Mouse (Mus musculus): ENCODE results near the gene Bbs2. TPM values are rescaled to one million over a fixed set of nuclear protein-coding genes. Genes with fewer than 3 reads are reported as not detected.
A peak's percentile ranks its signal among the peaks of the same experiment; 100 is the strongest.

Gene Bbs2
- polyA plus RNA-seq, 1 experiment from 2014 or later = 17.2 TPM

DNA sequence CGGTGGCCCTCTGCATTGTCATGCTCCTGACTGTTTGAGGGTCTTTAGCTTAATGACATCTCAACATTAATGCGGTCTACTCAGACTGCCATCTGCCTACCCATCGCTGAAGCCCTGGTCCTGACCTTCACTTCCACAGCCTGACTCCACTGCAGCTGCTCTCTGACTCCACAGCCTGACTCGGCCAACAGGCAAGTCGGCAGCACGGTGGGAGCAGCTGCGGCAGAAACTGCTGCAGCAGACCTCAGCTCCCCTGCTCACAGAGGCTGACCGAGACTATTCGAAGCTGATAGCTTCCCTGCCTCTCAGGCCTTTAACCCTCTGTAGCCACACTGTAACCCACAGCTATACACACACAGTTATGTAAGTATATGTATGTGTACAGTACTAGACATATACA lies 10.8 kb downstream of the Bbs2 start:
- H3K4me3 ChIP-seq (ENCODE audit: low read depth, low read length) = no peak overlapping the region
- H3K4me1 ChIP-seq (ENCODE audit: control insufficient read depth, insufficient read depth, low read length) = no peaks in the 10 kb centered on the region
- no peak overlapping the region for H3K4me2 ChIP-seq (ENCODE audit: low read depth, severe bottlenecking)
- H3K36me3 ChIP-seq (ENCODE audit: control insufficient read depth, insufficient read depth, low read length) = no peaks in the 10 kb centered on the region
- no peaks in the 10 kb centered on the region for H3K27me3 ChIP-seq (ENCODE audit: control insufficient read depth, insufficient read depth, low read length)
- H3K27ac ChIP-seq (replicated peaks; ENCODE audit: low read depth, low read length) = no peak overlapping the region
- no peak overlapping the region for H3K9ac ChIP-seq (ENCODE audit: low read length)
- no peaks in the 10 kb centered on the region for H3K9me3 ChIP-seq (ENCODE audit: control insufficient read depth, low read length)
- no peak for ATAC-seq (ENCODE audit: insufficient number of reproducible peaks, low FRiP score, low TSS enrichment, low read depth)
- WGBS = 86% methylated on average over 9 of the region's 9 CpGs
- DNase-seq (ENCODE audit: low spot score) = no peak

DNA sequence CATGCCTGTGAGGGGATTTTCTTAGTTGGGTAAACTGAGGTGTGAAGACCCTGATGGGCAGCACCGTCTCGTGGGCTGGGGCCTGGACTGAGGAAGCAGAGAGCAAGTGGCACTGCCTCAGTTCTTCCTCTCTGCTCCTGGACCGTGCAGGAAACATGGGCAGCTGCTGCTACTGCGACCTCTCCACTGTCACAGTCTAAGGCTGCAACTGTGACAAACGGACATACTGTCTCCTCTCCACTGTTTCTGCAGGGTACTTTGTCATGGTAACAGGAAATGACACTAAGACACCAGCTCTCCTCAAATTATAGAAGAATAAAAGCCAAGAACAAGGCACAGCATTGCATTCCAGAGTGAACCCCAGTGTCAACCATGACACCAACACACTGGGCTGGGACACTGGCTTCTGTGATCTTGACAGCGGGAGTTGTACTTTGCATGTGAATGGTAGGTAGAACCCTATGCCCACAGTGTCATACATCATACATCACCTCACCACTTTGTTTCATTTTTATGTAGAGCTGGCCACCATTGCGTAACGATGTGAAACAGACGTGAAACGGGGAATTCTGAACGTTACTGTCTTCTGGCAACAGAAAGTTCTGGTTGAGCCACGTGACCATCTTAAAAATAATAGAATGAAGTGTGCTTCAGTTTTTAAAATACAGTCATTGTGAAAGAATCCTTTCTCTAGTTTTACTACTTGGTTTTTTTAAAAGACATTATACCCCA lies 22.1 kb downstream of the Bbs2 start:
- ATAC-seq (ENCODE audit: insufficient number of reproducible peaks, low FRiP score, low TSS enrichment, low read depth) (no peak), DNase-seq (ENCODE audit: low spot score) (no peak)
- Histone ChIP-seq H3K4me3 (ENCODE audit: low read depth, low read length) (no peak overlapping the region), H3K4me2 (ENCODE audit: low read depth, severe bottlenecking) (no peak overlapping the region), H3K36me3 (ENCODE audit: control insufficient read depth, insufficient read depth, low read length) (no peaks in the 10 kb centered on the region), H3K4me1 (ENCODE audit: control insufficient read depth, insufficient read depth, low read length) (no peaks in the 10 kb centered on the region), H3K27me3 (ENCODE audit: control insufficient read depth, insufficient read depth, low read length) (no peaks in the 10 kb centered on the region), H3K27ac (replicated peaks; ENCODE audit: low read depth, low read length) (no peak overlapping the region), H3K9ac (ENCODE audit: low read length) (no peak overlapping the region), H3K9me3 (ENCODE audit: control insufficient read depth, low read length) (no peaks in the 10 kb centered on the region)
- 86% methylated on average over 12 of the region's 12 CpGs for WGBS

DNA sequence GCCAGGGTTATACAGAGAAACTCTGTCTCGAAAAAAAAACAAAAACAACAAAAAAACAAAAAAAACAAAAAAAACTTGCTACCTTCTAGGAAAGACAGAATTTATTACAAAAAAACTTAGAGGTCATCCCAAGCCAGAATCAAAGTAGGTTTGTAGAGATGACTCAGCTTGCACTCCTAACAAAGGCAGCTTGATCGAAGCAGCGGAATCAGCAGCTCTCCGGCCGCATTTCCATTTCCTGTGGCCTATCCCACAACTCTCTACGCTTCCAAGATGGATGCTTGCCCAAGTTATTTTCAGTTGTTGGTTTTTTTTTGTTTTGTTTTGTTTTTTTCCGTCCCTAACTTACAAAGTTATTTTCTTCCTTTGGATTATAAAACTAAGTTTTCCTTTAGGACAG lies 29.9 kb downstream of the Bbs2 start:
- Histone ChIP-seq H3K9me3 (ENCODE audit: control insufficient read depth, low read length) (no peaks in the 10 kb centered on the region), H3K36me3 (ENCODE audit: control insufficient read depth, insufficient read depth, low read length) (no peaks in the 10 kb centered on the region), H3K9ac (ENCODE audit: low read length) (no peak overlapping the region), H3K4me1 (ENCODE audit: control insufficient read depth, insufficient read depth, low read length) (no peaks in the 10 kb centered on the region), H3K27ac (replicated peaks; ENCODE audit: low read depth, low read length) (no peak overlapping the region), H3K4me3 (ENCODE audit: low read depth, low read length) (no peak overlapping the region), H3K27me3 (ENCODE audit: control insufficient read depth, insufficient read depth, low read length) (no peaks in the 10 kb centered on the region), H3K4me2 (ENCODE audit: low read depth, severe bottlenecking) (no peak overlapping the region)
- DNase-seq (ENCODE audit: low spot score) (no peak), ATAC-seq (ENCODE audit: insufficient number of reproducible peaks, low FRiP score, low TSS enrichment, low read depth) (no peak)
- 95% methylated on average over 7 of the region's 7 CpGs for WGBS

DNA sequence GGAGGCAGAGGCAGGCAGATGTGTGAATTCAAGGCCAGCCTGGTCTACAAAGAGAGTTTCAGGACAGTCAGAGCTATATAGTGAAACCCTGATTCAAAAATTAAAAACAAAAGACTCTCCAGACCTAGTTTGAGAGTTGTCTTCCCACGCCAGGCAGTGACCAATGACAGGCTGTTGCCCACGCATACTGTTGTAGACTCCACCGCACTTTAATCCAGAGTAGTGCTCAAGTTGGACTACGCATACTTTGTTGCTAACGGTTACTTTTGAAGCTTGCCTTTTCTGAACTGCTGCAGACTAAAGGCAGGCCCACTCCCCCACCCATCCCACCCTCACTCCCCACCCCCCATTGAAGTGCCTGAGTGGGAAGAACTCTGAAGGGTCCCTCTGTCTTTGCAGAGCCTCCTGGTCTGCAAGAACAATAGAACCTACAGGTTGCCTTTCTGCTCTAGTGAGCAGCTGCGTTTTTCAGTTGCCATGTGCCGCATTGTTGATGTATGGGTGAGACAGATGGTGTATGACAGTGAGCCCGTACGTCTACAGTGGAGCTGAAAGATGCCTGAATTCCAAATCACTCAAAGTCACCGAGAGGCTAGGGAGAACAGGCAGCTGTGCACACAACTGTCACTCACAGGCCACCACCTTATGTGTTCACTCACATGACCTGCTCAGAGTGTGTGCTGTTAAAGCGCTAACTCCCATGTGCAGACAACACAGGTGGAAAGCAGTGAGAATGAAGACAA lies 32.4 kb downstream of the Bbs2 start:
- H3K4me1 ChIP-seq (ENCODE audit: control insufficient read depth, insufficient read depth, low read length) = no peaks in the 10 kb centered on the region
- H3K27me3 ChIP-seq (ENCODE audit: control insufficient read depth, insufficient read depth, low read length) = no peaks in the 10 kb centered on the region
- H3K9me3 ChIP-seq (ENCODE audit: control insufficient read depth, low read length) = no peaks in the 10 kb centered on the region
- DNase-seq (ENCODE audit: low spot score) (no peak), ATAC-seq (ENCODE audit: insufficient number of reproducible peaks, low FRiP score, low TSS enrichment, low read depth) (no peak)
- H3K4me2 ChIP-seq (ENCODE audit: low read depth, severe bottlenecking) = no peak overlapping the region
- WGBS = 91% methylated on average over 11 of the region's 11 CpGs
- no peak overlapping the region for H3K4me3 ChIP-seq (ENCODE audit: low read depth, low read length)
- H3K36me3 ChIP-seq (ENCODE audit: control insufficient read depth, insufficient read depth, low read length) = no peaks in the 10 kb centered on the region
- no peak overlapping the region for H3K27ac ChIP-seq (replicated peaks; ENCODE audit: low read depth, low read length)
- H3K9ac ChIP-seq (ENCODE audit: low read length) = no peak overlapping the region

DNA sequence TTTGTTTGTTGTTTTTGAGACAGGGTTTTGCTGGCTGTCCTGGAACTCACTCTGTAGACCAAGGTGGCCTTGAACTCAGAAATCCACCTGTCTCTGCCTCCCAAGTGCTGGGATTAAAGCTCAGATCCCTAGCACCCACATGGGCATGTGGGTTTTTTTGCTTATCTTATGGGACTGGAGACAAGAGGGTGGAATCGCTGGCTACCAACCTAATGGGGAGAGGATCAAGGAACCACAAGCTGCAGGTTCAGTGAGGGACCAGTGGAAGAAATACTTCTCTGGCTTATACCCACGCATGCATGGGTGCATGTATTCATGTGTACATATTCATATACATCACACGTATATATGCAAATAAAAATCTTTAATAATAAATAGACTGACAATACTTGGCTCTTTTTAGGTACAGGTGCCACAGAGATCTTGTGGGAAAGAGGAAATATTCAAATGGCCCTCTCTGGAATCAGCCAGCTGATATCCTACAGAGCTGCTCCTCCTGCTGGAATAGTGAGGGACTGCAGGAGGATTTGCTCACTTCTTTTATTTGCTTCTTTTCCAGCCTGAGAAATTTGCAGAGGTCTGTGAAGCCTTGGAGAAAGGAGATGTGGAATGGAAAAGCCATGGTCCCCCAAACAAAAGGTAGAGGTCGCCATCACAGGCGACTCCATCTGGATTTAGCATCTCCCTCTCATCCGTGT lies 41.4 kb downstream of the Bbs2 start:
- 69% methylated on average over 6 of the region's 6 CpGs for WGBS
- Histone ChIP-seq H3K9ac (ENCODE audit: low read length) (no peak overlapping the region), H3K36me3 (ENCODE audit: control insufficient read depth, insufficient read depth, low read length) (peaks cover 3% of the 10 kb centered on the region; the same call in 1 of the 2 replicates), H3K27me3 (ENCODE audit: control insufficient read depth, insufficient read depth, low read length) (no peaks in the 10 kb centered on the region), H3K4me3 (ENCODE audit: low read depth, low read length) (no peak overlapping the region), H3K9me3 (ENCODE audit: control insufficient read depth, low read length) (no peaks in the 10 kb centered on the region), H3K4me2 (ENCODE audit: low read depth, severe bottlenecking) (no peak overlapping the region), H3K27ac (replicated peaks; ENCODE audit: low read depth, low read length) (no peak overlapping the region), H3K4me1 (ENCODE audit: control insufficient read depth, insufficient read depth, low read length) (no peaks in the 10 kb centered on the region)
- ATAC-seq (ENCODE audit: insufficient number of reproducible peaks, low FRiP score, low TSS enrichment, low read depth) = no peak
- peak; percentile 69 for DNase-seq (ENCODE audit: low spot score)

DNA sequence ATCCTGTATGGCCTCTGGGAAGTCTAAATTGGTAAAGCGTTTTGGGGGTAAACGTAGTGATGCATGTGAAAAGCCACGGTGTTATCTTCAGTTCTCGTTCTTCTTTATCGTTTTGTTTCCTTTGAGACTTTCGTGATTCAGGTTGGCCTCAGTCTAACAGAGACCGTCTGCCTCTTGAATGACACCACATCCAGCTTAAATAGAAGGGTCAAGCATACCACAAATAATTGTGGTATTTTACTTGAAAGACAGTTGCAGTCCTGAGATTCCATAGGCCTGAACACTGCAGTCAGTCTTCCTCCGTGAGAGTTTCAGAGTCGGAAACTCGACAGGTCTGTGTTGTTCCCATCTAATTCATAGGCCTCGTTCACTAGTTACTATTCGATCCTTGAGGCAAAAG lies 46.0 kb downstream of the Bbs2 start:
- WGBS = 94% methylated on average over 12 of the region's 12 CpGs
- no peak overlapping the region for H3K4me3 ChIP-seq (ENCODE audit: low read depth, low read length)
- no peaks in the 10 kb centered on the region for H3K36me3 ChIP-seq (ENCODE audit: control insufficient read depth, insufficient read depth, low read length)
- no peaks in the 10 kb centered on the region for H3K9me3 ChIP-seq (ENCODE audit: control insufficient read depth, low read length)
- no peak overlapping the region for H3K9ac ChIP-seq (ENCODE audit: low read length)
- no peak overlapping the region for H3K4me2 ChIP-seq (ENCODE audit: low read depth, severe bottlenecking)
- DNase-seq (ENCODE audit: low spot score) (no peak), ATAC-seq (ENCODE audit: insufficient number of reproducible peaks, low FRiP score, low TSS enrichment, low read depth) (no peak)
- no peaks in the 10 kb centered on the region for H3K27me3 ChIP-seq (ENCODE audit: control insufficient read depth, insufficient read depth, low read length)
- H3K4me1 ChIP-seq (ENCODE audit: control insufficient read depth, insufficient read depth, low read length) = no peaks in the 10 kb centered on the region
- H3K27ac ChIP-seq (replicated peaks; ENCODE audit: low read depth, low read length) = no peak overlapping the region

DNA sequence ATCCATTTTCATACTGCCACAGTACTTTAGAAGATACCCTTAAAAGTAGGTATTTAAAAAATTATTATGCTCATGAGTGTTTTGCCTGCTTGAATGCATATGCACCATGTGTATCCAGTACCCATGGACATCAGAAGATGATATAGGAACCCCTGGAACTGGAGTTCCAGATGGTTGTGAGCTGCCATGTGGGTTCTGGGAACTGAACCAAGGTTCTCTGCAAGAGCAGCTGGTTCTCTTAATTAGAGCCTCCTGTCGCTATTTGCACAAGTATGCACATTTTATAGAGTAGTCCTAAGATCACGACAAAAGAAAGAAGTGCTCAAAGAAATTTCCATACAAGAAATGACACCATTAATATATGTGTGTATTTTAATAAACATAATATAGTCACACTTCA lies 50.9 kb downstream of the Bbs2 start:
- no peaks in the 10 kb centered on the region for H3K36me3 ChIP-seq (ENCODE audit: control insufficient read depth, insufficient read depth, low read length)
- no peaks in the 10 kb centered on the region for H3K4me1 ChIP-seq (ENCODE audit: control insufficient read depth, insufficient read depth, low read length)
- ATAC-seq (ENCODE audit: insufficient number of reproducible peaks, low FRiP score, low TSS enrichment, low read depth) = no peak
- 83% methylated on average over 2 of the region's 2 CpGs for WGBS
- H3K9ac ChIP-seq (ENCODE audit: low read length) = no peak overlapping the region
- H3K4me2 ChIP-seq (ENCODE audit: low read depth, severe bottlenecking) = no peak overlapping the region
- DNase-seq (ENCODE audit: low spot score) = no peak
- H3K4me3 ChIP-seq (ENCODE audit: low read depth, low read length) = no peak overlapping the region
- no peaks in the 10 kb centered on the region for H3K27me3 ChIP-seq (ENCODE audit: control insufficient read depth, insufficient read depth, low read length)
- no peak overlapping the region for H3K27ac ChIP-seq (replicated peaks; ENCODE audit: low read depth, low read length)
- H3K9me3 ChIP-seq (ENCODE audit: control insufficient read depth, low read length) = no peaks in the 10 kb centered on the region

DNA sequence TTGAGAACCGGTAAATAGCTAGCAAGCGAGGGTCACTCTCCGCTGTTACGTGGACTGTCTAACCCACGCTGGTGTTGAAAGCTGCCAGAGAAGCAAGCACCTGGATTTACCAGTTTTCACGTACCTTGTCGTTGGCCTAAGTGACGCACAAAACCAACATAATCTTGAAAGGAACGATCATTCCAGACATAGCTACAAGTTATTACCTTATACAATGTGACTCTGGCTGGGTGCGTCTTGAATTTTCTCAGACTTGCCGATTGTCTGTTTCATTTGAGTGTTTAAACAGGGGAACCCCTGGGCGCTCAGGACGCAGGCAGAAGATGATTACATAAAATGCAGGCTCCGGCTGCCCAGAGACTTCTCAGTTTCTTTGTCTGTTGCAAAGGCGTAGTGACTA lies 60.9 kb downstream of the Bbs2 start:
- peak; percentile 26 for DNase-seq (ENCODE audit: low spot score)
- H3K4me1 ChIP-seq (ENCODE audit: control insufficient read depth, insufficient read depth, low read length) = peaks cover 6% of the 10 kb centered on the region; the same call in 1 of the 2 replicates
- no peaks in the 10 kb centered on the region for H3K27me3 ChIP-seq (ENCODE audit: control insufficient read depth, insufficient read depth, low read length)
- H3K4me2 ChIP-seq (ENCODE audit: low read depth, severe bottlenecking) = peak overlapping the region; percentile 69
- no peak overlapping the region; the same call in 1 of the 2 replicates for H3K9ac ChIP-seq (ENCODE audit: low read length)
- no peak overlapping the region for H3K27ac ChIP-seq (replicated peaks; ENCODE audit: low read depth, low read length)
- H3K4me3 ChIP-seq (ENCODE audit: low read depth, low read length) = peak overlapping the region; percentile 56
- ATAC-seq (ENCODE audit: insufficient number of reproducible peaks, low FRiP score, low TSS enrichment, low read depth) = no peak
- H3K9me3 ChIP-seq (ENCODE audit: control insufficient read depth, low read length) = no peaks in the 10 kb centered on the region
- WGBS = 12% methylated on average over 15 of the region's 15 CpGs
- H3K36me3 ChIP-seq (ENCODE audit: control insufficient read depth, insufficient read depth, low read length) = no peaks in the 10 kb centered on the region

Data from limb, embryonic 11.5 days (tissue).